ENCODE assay signal across 13 mouse cellular contexts in the genomic region with DNA sequence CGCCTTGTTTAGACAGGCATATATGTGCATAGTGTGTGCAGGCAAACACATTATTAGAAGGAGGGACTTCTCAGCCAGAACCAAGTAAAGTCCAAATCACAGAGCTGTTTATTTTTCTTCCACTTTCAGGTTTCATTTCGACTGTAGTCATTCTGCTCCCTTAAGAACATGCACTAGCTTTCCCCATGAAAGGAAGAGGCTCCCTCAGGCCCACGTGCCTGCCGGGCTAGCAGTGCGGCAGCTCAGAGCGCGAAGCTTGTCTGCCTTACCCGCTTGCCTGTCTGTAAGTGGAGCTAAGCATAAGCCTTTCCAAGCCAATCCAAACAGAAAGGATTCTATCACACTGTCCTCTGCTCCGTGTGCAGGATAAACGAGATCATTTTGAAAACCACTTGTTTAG. TPM values are rescaled to one million over a fixed set of nuclear protein-coding genes. Genes with fewer than 3 reads are reported as not detected.
DNase-seq lines count a peak whose midpoint lies in the region; ATAC-seq and TF ChIP-seq lines count a peak whose summit lies in the region.
"Had no signal": no experiment of that assay in that cellular context is flagged by ENCODE, and none has a peak within 500 bp of the region (broad histone marks: within the 10 kb centered on the region; RNA-seq: fewer than 3 reads in every experiment).

No protein-coding gene starts in this region.

- TF ChIP-seq CTCF in lung, postnatal 0 days (IDR thresholded peaks at IDR 0.05): no peak
- TF ChIP-seq CTCF in small intestine, adult 2 months (IDR thresholded peaks at IDR 0.05; ENCODE audit: extremely low read depth, insufficient read length, insufficient replicate concordance, low read depth, low read length): no peak

- H3K9ac ChIP-seq in lung, postnatal 0 days (replicated peaks; ENCODE audit: low read depth): no peak overlapping the region
- H3K9ac ChIP-seq: limb, embryonic 13.5 days had no signal

- no peak overlapping the region for H3K4me2 ChIP-seq in lung, postnatal 0 days (replicated peaks; ENCODE audit: low read depth, low read length)
- H3K4me2 ChIP-seq: limb, embryonic 13.5 days had no signal

- H3K9me3 ChIP-seq in lung, postnatal 0 days (ENCODE audit: low read length): no peaks in the 10 kb centered on the region
- H3K9me3 ChIP-seq: limb, embryonic 13.5 days had no signal

- H3K4me3 ChIP-seq in lung, postnatal 0 days (ENCODE audit: low read depth, low read length): no peak overlapping the region
- H3K4me3 ChIP-seq in small intestine, adult 2 months (ENCODE audit: low read depth, low read length): no peak overlapping the region
- H3K4me3 ChIP-seq: erythroblast, embryonic 14.5 days; limb, embryonic 13.5 days had no signal

- H3K36me3 ChIP-seq in lung, postnatal 0 days (ENCODE audit: insufficient read depth, low read length): no peaks in the 10 kb centered on the region
- H3K36me3 ChIP-seq in small intestine, adult 2 months (ENCODE audit: control insufficient read depth, insufficient read depth, low read length): no peaks in the 10 kb centered on the region; the same call in 1 of the 2 replicates

- ATAC-seq in frontal cortex, adult (ENCODE audit: low TSS enrichment): peak; percentile 85
- 0 out of 2 replicates have a peak, but pooled peaks have one; percentile 25 for ATAC-seq in lung, postnatal 0 days
- ATAC-seq in activated CD4-positive, CD25-positive, alpha-beta regulatory T cell, adult 4 months: peak; percentile 25

- DNase-seq in frontal cortex, postnatal 25 days (ENCODE audit: low spot score in 2 of 2): no peak
- no peak for DNase-seq in lung, postnatal 0 days (ENCODE audit: low spot score)
- DNase-seq in lung, adult 18-20 months: no peak
- DNase-seq in yolk sac, embryonic 10.5 days (ENCODE audit: low spot score): no peak
- DNase-seq in frontal cortex, postnatal 10 days (ENCODE audit: low spot score in 2 of 2): no peak
- DNase-seq: cerebellum, postnatal 10 days; gastrocnemius, postnatal 25 days; lung, postnatal 14 days had no signal

- H3K27ac ChIP-seq in lung, postnatal 0 days (ENCODE audit: low read length): no peak overlapping the region
- peak overlapping the region; percentile 35 for H3K27ac ChIP-seq in small intestine, adult 2 months (ENCODE audit: insufficient read depth, low read depth, low read length)
- H3K27ac ChIP-seq: limb, embryonic 13.5 days had no signal

- H3K27me3 ChIP-seq in lung, postnatal 0 days (replicated peaks; ENCODE audit: insufficient read depth, low read length): no peaks in the 10 kb centered on the region
- H3K27me3 ChIP-seq in small intestine, adult 2 months (ENCODE audit: control insufficient read depth, insufficient read depth, low read length): no peaks in the 10 kb centered on the region
- H3K27me3 ChIP-seq: limb, embryonic 13.5 days had no signal

- no peak for TF ChIP-seq EP300 in lung, postnatal 0 days (IDR thresholded peaks at IDR 0.05)

- H3K4me1 ChIP-seq in lung, postnatal 0 days (ENCODE audit: insufficient read depth, low read depth, low read length): peaks cover 5% of the 10 kb centered on the region; the same call in 1 of the 2 replicates
- H3K4me1 ChIP-seq in small intestine, adult 2 months (ENCODE audit: control insufficient read depth, insufficient read depth, insufficient read length, low read length): peaks cover 2% of the 10 kb centered on the region; the same call in 1 of the 2 replicates
- H3K4me1 ChIP-seq: limb, embryonic 13.5 days had no signal

- 49% methylated on average over 10 of the region's 10 CpGs for WGBS in lung, postnatal 0 days
- 75% methylated on average over 10 of the region's 10 CpGs for WGBS in small intestine, adult 2 months

- TF ChIP-seq POLR2A in small intestine, adult 2 months (IDR thresholded peaks at IDR 0.05; ENCODE audit: low read depth, low read length): no peak

RNA-seq across cellular contexts. Expression of a gene that starts 38.1 kb away (rescaled TPM):
- 33.4 and 36.6 TPM in 2 replicates for polyA plus RNA-seq in lung, postnatal 0 days (2015; fragmentation: Nextera tagmentation; extraction: Ambion mirVana)
- polyA plus RNA-seq in activated CD4-positive, CD25-positive, alpha-beta regulatory T cell, adult 4 months (2017; shearing (Covaris generic)): 10 to 100 TPM; 13.7 to 21.5 TPM
- polyA plus RNA-seq in small intestine, adult 2 months (2012; rRNA removed): 5.1 and 6.4 TPM in 2 replicates

RNA-seq across cellular contexts. Expression of a gene that starts 46.7 kb away (rescaled TPM):
- polyA plus RNA-seq in lung, postnatal 0 days (2015; fragmentation: Nextera tagmentation; extraction: Ambion mirVana): 1.5 and 2.1 TPM in 2 replicates
- polyA plus RNA-seq in activated CD4-positive, CD25-positive, alpha-beta regulatory T cell, adult 4 months (2017; shearing (Covaris generic)): under 1 TPM in 1 of 2 experiments, not detected in 1; 0.11 TPM
- 0.75 and 0.77 TPM in 2 replicates for polyA plus RNA-seq in small intestine, adult 2 months (2012; rRNA removed)

Comparison
In these comparisons a context has a peak if more than half of its experiments do, and no peak if none do; other contexts are left out.
1. ATAC-seq: peak in every context shown above with its lines; median percentile 85 in frontal cortex, adult; 25 in lung, postnatal 0 days; 25 in activated CD4-positive, CD25-positive, alpha-beta regulatory T cell, adult 4 months.